Mouse (Mus musculus) limb, embryonic 14.5 days (tissue): ENCODE data around the gene Gm49369. TPM values are rescaled to one million over a fixed set of nuclear protein-coding genes. Genes with fewer than 3 reads are reported as not detected.

Experiments
- ATAC-seq: fragments of 200-750 bp; cut with Nextera tagmentation; 2 replicates; pipeline ENCODE4 v1.8.0; 2017; ENCODE audit warnings: low read depth, moderate number of reproducible peaks, moderate TSS enrichment; ENCODE audit not compliant: low FRiP score
- DNase-seq: peaks from one replicate; pipeline ENCODE4 v3.0.0-alpha.2; 2015; ENCODE audit warnings: low spot score
- H3K27ac ChIP-seq: fragments of 300-500 bp; sonication (generic); replicated peaks from 2 replicates; pipeline ENCODE4 v1.5.1; 2014; ENCODE audit warnings: low read depth, mild to moderate bottlenecking, low read length, moderate library complexity, mixed read lengths
- H3K27me3 ChIP-seq: fragments of 300-500 bp; sonication (generic); 2 replicates; pipeline ENCODE4 v1.6.1; 2014; ENCODE audit warnings: low read length, mixed read lengths; ENCODE audit not compliant: control insufficient read depth, insufficient read depth
- H3K36me3 ChIP-seq: fragments of 300-500 bp; sonication (generic); 2 replicates; pipeline ENCODE4 v1.6.1; 2014; ENCODE audit warnings: mild to moderate bottlenecking, low read length, moderate library complexity, mixed read lengths; ENCODE audit not compliant: control insufficient read depth, insufficient read depth
- H3K4me1 ChIP-seq: fragments of 300-500 bp; sonication (generic); 2 replicates; pipeline ENCODE4 v1.6.1; 2014; ENCODE audit warnings: antibody characterized with exemption, low read length, mixed read lengths; ENCODE audit not compliant: control insufficient read depth, insufficient read depth
- H3K4me2 ChIP-seq: fragments of 300-500 bp; sonication (generic); replicated peaks from 2 replicates; pipeline ENCODE4 v1.6.1; 2014; ENCODE audit warnings: low read depth, mild to moderate bottlenecking, low read length, moderate library complexity; ENCODE audit not compliant: severe bottlenecking
- H3K4me3 ChIP-seq: fragments of 300-500 bp; sonication (generic); replicated peaks from 2 replicates; pipeline ENCODE4 v1.5.1; 2014; ENCODE audit warnings: low read length
- H3K9ac ChIP-seq: fragments of 300-500 bp; sonication (generic); 2 replicates; pipeline ENCODE4 v1.6.1; 2014; ENCODE audit warnings: mild to moderate bottlenecking, low read depth, low read length, moderate library complexity; ENCODE audit not compliant: severe bottlenecking
- H3K9me3 ChIP-seq: fragments of 300-500 bp; sonication (generic); 2 replicates; pipeline ENCODE4 v1.6.1; 2016; ENCODE audit warnings: low read length; ENCODE audit not compliant: control insufficient read depth
- POLR2A ChIP-seq: fragments of 200-500 bp; IDR thresholded peaks from 2 replicates; pipeline ENCODE4 v1.8.0; 2012; ENCODE audit warnings: inconsistent platforms, mild to moderate bottlenecking, moderate library complexity, borderline replicate concordance; ENCODE audit not compliant: insufficient read depth, insufficient read length; ENCODE audit errors: extremely low read depth
- WGBS: fragments of 180-500 bp; shearing (Covaris S2); extraction: QIAGEN DNeasy Blood & Tissue Kit; methylation state at CpG from one replicate; pipeline ENCODE4 v1.1.7; 2014; 5-methylcytosine and 5-hydroxymethylcytosine counted together
- polyA plus RNA-seq, 2 experiments: library from polyadenylated mRNA; depleted of rRNA in 1 of 2; stranded (reverse) in 1 of 2; unstranded in 1 of 2; fragments of >200 nt; fragmentation: Nextera tagmentation in 1 of 2; extraction: Ambion mirVana in 1 of 2; gene quantifications; 2 replicates each; pipeline versions ENCODE4 v1.2.1 to v1.2.3; 2012 to 2014

The Gm49369 gene
- polyA plus RNA-seq, 2 experiments: 0.09 TPM; not detected in 1

- DNase-seq: no peak
- Histone ChIP-seq H3K4me1 (no peaks in the 10 kb centered on the region; the same call in 1 of the 2 replicates), H3K9me3 (no peaks in the 10 kb centered on the region), H3K4me3 (no peak overlapping the region), H3K27me3 (no peaks in the 10 kb centered on the region), H3K36me3 (no peaks in the 10 kb centered on the region), H3K27ac (no peak overlapping the region), H3K4me2 (no peak overlapping the region), H3K9ac (no peak overlapping the region)
- TF ChIP-seq POLR2A: no peak
- WGBS: 82% methylated on average over 5 of the region's 5 CpGs
- ATAC-seq: no peak
Measured at GRCm38 (mm10) chr7:142419887-142420286, 37.4 kb upstream of the Gm49369 start.

GRCm38 (mm10) chr7:142418679-142419078 lies 36.2 kb upstream of the Gm49369 start:
- H3K9ac ChIP-seq: no peak overlapping the region
- no peak overlapping the region for H3K4me3 ChIP-seq
- TF ChIP-seq POLR2A: no peak
- no peaks in the 10 kb centered on the region for H3K27me3 ChIP-seq
- DNase-seq (no peak), ATAC-seq (no peak)
- 89% methylated on average over 8 of the region's 8 CpGs for WGBS
- no peaks in the 10 kb centered on the region for H3K36me3 ChIP-seq
- H3K4me2 ChIP-seq: no peak overlapping the region
- no peak overlapping the region for H3K27ac ChIP-seq
- H3K4me1 ChIP-seq: no peaks in the 10 kb centered on the region; the same call in 1 of the 2 replicates
- H3K9me3 ChIP-seq: no peaks in the 10 kb centered on the region

GRCm38 (mm10) chr7:142418027-142418426 lies 35.6 kb upstream of the Gm49369 start:
- DNase-seq (no peak), ATAC-seq (no peak)

GRCm38 (mm10) chr7:142416225-142416624 lies 33.8 kb upstream of the Gm49369 start:
- DNase-seq (no peak), ATAC-seq (no peak)
- TF ChIP-seq POLR2A: no peak
- Histone ChIP-seq H3K4me1 (no peaks in the 10 kb centered on the region; the same call in 1 of the 2 replicates), H3K36me3 (no peaks in the 10 kb centered on the region), H3K4me3 (no peak overlapping the region), H3K27ac (no peak overlapping the region), H3K9me3 (no peaks in the 10 kb centered on the region), H3K4me2 (no peak overlapping the region), H3K27me3 (no peaks in the 10 kb centered on the region), H3K9ac (no peak overlapping the region)
- 62% methylated on average over 3 of the region's 3 CpGs for WGBS

More at GRCm38 (mm10) chr7:142418027-142418426, 35.6 kb upstream of the Gm49369 start:
- H3K4me1 ChIP-seq: no peaks in the 10 kb centered on the region; the same call in 1 of the 2 replicates
- no peak overlapping the region for H3K9ac ChIP-seq
- no peak overlapping the region for H3K4me3 ChIP-seq
- no peaks in the 10 kb centered on the region for H3K27me3 ChIP-seq
- H3K9me3 ChIP-seq: no peaks in the 10 kb centered on the region
- no peaks in the 10 kb centered on the region for H3K36me3 ChIP-seq
- H3K27ac ChIP-seq: no peak overlapping the region
- no peak for TF ChIP-seq POLR2A
- WGBS: 92% methylated on average over 2 of the region's 2 CpGs
- H3K4me2 ChIP-seq: no peak overlapping the region

- no peak for ATAC-seq
- Histone ChIP-seq H3K4me1 (no peaks in the 10 kb centered on the region; the same call in 1 of the 2 replicates), H3K36me3 (no peaks in the 10 kb centered on the region), H3K4me2 (no peak overlapping the region), H3K9me3 (no peaks in the 10 kb centered on the region), H3K27ac (no peak overlapping the region), H3K4me3 (no peak overlapping the region), H3K27me3 (no peaks in the 10 kb centered on the region), H3K9ac (no peak overlapping the region)
- 47% methylated on average over 4 of the region's 4 CpGs for WGBS
- no peak for TF ChIP-seq POLR2A
- DNase-seq: no peak
Measured at GRCm38 (mm10) chr7:142415314-142415713, 32.8 kb upstream of the Gm49369 start.

GRCm38 (mm10) chr7:142413285-142413684 lies 30.8 kb upstream of the Gm49369 start:
- no peaks in the 10 kb centered on the region for H3K36me3 ChIP-seq
- H3K9ac ChIP-seq: no peak overlapping the region
- H3K9me3 ChIP-seq: no peaks in the 10 kb centered on the region
- H3K4me1 ChIP-seq: no peaks in the 10 kb centered on the region; the same call in 1 of the 2 replicates
- no peak for TF ChIP-seq POLR2A
- no peaks in the 10 kb centered on the region for H3K27me3 ChIP-seq
- no peak overlapping the region for H3K27ac ChIP-seq
- ATAC-seq (no peak), DNase-seq (no peak)
- no peak overlapping the region for H3K4me3 ChIP-seq
- H3K4me2 ChIP-seq: no peak overlapping the region
- WGBS: 94% methylated on average over 6 of the region's 6 CpGs
